Mouse (Mus musculus): Measurements from ENCODE around the gene Hspd1. TPM values are rescaled to one million over a fixed set of nuclear protein-coding genes. Genes with fewer than 3 reads are reported as not detected.

The Hspd1 gene
- 106 TPM for total RNA-seq (2023)

DNA sequence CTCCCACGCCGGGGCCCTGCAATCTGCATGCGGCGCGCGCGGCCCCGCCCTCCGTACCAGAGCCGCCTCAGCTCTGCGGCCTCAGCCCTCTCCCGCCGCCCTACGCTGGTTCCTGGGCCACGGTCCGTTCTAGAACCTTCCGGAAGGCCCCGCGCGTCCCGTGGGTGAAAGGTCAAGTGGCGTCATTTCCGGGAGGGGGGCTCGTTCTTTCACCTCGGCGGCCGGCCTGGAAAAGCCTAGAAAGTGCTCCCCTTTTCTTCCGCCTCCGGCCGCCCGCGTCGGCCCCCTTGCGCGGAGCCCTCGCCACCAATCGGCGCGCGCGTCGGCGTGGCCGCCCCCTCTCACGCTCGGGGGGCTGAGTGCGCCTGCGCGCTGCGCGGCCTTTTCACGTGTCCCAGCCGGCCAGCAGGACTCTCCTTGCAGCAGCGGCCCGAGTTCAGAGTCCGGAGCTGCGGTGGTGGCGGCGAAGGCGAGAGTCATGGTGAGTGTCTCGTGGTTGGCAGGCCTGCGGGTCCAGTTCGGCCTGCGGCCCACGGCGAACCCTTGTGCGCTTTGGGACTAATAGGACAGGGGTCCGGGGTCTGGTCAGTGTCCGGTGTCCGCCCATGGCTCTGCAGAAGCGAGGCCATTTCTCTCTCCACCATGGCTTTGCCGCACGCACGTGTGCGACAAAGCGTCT is at the start of gene Hspd1, which contains the start of gene Hspe1:
Gene Hspd1 (minus strand): TSS at position 312 of the 679 bp plus-strand sequence.
Gene Hspe1 (plus strand): TSS at position 201 of the 679 bp plus-strand sequence.

DNA sequence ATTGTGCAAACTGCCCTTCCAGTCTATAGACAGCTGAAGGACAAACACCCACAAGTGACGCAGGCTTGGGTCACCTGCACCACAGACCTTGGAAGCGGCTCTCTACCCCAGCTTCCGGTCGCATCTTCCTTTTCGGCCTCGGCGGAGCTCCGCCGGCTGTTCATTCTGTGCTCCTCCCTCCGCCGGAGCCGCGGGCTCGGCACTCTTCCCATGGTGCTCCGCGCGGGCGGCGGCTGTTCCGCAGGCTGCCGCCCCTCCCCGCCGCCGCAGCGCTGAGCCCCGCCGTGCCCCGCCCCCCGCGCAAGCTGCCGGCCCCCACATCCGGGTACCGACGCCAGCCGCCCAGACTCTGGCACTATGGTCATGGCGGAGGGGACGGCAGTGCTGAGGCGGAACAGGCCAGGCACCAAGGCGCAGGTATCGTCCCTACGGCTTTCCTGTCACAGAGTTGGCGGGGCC is 42.9 kb upstream of the Hspd1 start, which contains the start of gene Mob4:
Gene Mob4 (plus strand): TSS at position 289 of the 459 bp plus-strand sequence.

DNA sequence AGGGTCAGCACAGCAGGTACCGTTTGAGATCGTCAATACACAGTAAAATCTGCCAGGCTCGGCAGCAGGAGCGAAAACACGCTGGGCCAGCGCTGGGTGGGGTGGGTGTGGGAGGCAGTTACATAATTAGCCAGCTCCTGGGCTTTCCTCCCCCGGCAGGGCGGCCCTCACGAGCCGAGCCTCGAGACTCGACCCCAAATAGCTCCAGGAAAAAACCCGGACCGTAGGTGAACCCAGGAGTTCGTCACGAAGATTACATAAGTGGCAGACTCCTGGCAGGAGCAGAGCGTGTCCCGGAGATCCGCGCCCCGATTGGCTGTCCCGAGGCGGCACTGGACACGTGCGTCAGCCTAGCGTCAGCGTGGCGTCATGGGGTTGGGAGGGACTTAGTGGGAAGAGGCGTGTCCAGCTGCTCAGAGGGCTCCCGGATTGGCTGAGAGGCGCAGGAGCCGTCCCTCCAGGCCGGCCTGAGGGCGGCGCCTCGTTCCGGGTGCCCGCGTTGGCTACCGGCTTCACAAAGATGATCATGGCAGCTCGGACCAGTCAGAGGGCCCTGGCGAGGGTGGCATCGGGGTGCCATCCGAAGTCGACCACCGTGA is 35.6 kb downstream of the Hspd1 start, which contains the start of gene Coq10b:
Gene Coq10b (plus strand): TSS at position 416 of the 599 bp plus-strand sequence.

Other genes with a start within 250 kb of the Hspd1 start
- gene Ankrd44, start 161.9 kb downstream of the Hspd1 start, total RNA-seq (2023), result 580 TPM
- 549 TPM for gene Sf3b1, start 60.8 kb downstream of the Hspd1 start, total RNA-seq (2023)
- gene Coq10b, start 35.5 kb downstream of the Hspd1 start, total RNA-seq (2023), result 78.1 TPM
- gene Hspe1, start 111 bp downstream of the Hspd1 start, total RNA-seq (2023), result 140 TPM
- gene Mob4, start 43.0 kb upstream of the Hspd1 start, total RNA-seq (2023), result 92.5 TPM
- gene Rftn2, start 138.5 kb upstream of the Hspd1 start, total RNA-seq (2023), result 4.4 TPM
- 8.1 TPM for gene Mars2, start 148.9 kb upstream of the Hspd1 start, total RNA-seq (2023)

Data from CD4-positive naive resting alpha-beta T cell, adult 57 days (primary cell).